Mouse (Mus musculus) heart, adult 2 months (tissue): ENCODE results near the gene Napepld. TPM values are rescaled to one million over a fixed set of nuclear protein-coding genes. Genes with fewer than 3 reads are reported as not detected.
"Not testable (repeated sequence)": the region's sequence is repeated elsewhere in the genome, so short reads cannot be mapped to it uniquely, and the experiment has no call there.

Experiments
- DNase-seq, 2 experiments: peaks; one replicate each; pipeline ENCODE4 v3.0.0; 2021
- H3K27ac ChIP-seq: fragments of 200-600 bp; 2 replicates; pipeline ENCODE4 v1.8.1; 2022
- H3K27me3 ChIP-seq: fragments of 200-500 bp; 2 replicates; pipeline ENCODE4 v1.6.1; 2012; ENCODE audit warnings: mild to moderate bottlenecking, low read length, inconsistent platforms, mixed read lengths; ENCODE audit not compliant: control insufficient read depth, insufficient read depth
- H3K36me3 ChIP-seq: fragments of 200-500 bp; 2 replicates; pipeline ENCODE4 v1.6.1; 2012; ENCODE audit warnings: low read length, inconsistent platforms; ENCODE audit not compliant: control insufficient read depth, insufficient read depth
- H3K4me1 ChIP-seq: fragments of 200-500 bp; 2 replicates; pipeline ENCODE4 v1.6.1; 2011; ENCODE audit warnings: low read length; ENCODE audit not compliant: control insufficient read depth, insufficient read depth
- H3K4me3 ChIP-seq: fragments of 200-600 bp; 2 replicates; pipeline ENCODE4 v1.8.1; 2022
- H3K79me2 ChIP-seq: fragments of 200-500 bp; replicated peaks from 2 replicates; pipeline ENCODE4 v1.6.1; 2012; ENCODE audit warnings: mild to moderate bottlenecking, inconsistent platforms, low read length, moderate library complexity, mixed read lengths; ENCODE audit not compliant: control insufficient read depth, insufficient read depth
- H3K9ac ChIP-seq: fragments of 200-500 bp; 2 replicates; pipeline ENCODE4 v1.6.1; 2012; ENCODE audit warnings: low read depth, mild to moderate bottlenecking, control low read depth, inconsistent platforms, low read length, mixed read lengths
- CTCF ChIP-seq: fragments of 200-600 bp; IDR thresholded peaks from 2 replicates; pipeline ENCODE4 v1.8.1; 2022; ENCODE audit warnings: antibody characterized with exemption, mild to moderate bottlenecking, moderate library complexity
- EP300 ChIP-seq: fragments of 200-500 bp; IDR thresholded peaks from 2 replicates; pipeline ENCODE4 v1.6.1; 2011; ENCODE audit warnings: low read depth, low read length, control low read depth; ENCODE audit not compliant: insufficient read depth
- POLR2A ChIP-seq: fragments of 200-500 bp; IDR thresholded peaks from 2 replicates; pipeline ENCODE4 v1.6.1; 2011; ENCODE audit warnings: mild to moderate bottlenecking, low read depth, low read length, control low read depth; ENCODE audit not compliant: insufficient read depth
- WGBS: fragments of 180-500 bp; shearing (Covaris S2); methylation state at CpG from one replicate; pipeline ENCODE4 v1.1.7; 2018; 5-methylcytosine and 5-hydroxymethylcytosine counted together
- intact Hi-C: fragments of 180-260 bp; cut with DNase I; formaldehyde crosslinking; loops from one replicate; pipeline ENCODE4 v1.15.1; 2025
- polyA plus RNA-seq: library from polyadenylated mRNA; depleted of rRNA; stranded (reverse); fragments of >200 nt; gene quantifications from 2 replicates; pipeline ENCODE4 v1.2.3, GENCODE M21; 2012
- total RNA-seq, 2 experiments: library from RNA; stranded (reverse); gene quantifications; 2 replicates each; pipeline ENCODE4 v1.2.3; 2021

The Napepld gene
- total and polyA plus RNA-seq, 3 experiments: 2.4 to 5.9 (median 5.4) TPM

DNA sequence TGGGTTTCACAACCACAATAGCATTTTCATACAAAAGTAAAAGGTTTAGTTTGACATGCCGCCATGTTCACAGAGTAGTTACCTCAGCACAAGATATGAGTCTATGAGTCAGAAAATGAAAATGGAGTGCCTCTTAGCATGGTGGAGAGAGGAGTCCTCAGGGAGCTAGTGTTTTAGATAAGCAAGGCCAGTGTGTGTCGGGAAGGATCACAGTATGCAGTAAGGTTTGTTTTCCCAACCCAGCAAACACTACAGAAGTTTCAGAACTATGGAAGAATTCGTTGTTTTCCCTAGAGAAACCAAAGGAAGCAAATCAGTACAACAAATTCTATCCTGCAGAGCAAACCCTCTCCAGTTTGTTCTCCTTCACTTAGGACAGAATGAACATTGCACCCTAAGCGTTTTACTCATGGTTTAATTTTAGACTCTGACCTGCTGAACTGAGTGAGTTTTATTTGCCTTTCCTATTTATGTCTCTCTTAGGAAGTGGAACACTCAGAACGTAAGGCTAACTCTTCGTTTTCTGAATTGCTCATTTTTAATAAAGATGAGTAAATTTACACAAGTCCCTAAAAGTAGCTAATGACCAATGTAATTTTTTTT is 1.8 kb upstream of the Napepld start:
- Histone ChIP-seq H3K27me3 (no peaks in the 10 kb centered on the region), H3K36me3 (peaks cover 3% of the 10 kb centered on the region), H3K9ac (no peak overlapping the region), H3K79me2 (no peaks in the 10 kb centered on the region), H3K4me1 (no peaks in the 10 kb centered on the region; the same call in 1 of the 2 replicates), H3K27ac (peak overlapping the region; percentile 98), H3K4me3 (no peak overlapping the region)
- DNase-seq: no peak
- intact Hi-C loops: loop anchor here (5.0 kb wide), 1 partner anchor 56 kb away; the partner anchor contains the start of genes Armc10 and Fbxl13
- no peak for TF ChIP-seq EP300
- TF ChIP-seq CTCF: no peak
- WGBS: 26% methylated on average over 6 of the region's 6 CpGs

DNA sequence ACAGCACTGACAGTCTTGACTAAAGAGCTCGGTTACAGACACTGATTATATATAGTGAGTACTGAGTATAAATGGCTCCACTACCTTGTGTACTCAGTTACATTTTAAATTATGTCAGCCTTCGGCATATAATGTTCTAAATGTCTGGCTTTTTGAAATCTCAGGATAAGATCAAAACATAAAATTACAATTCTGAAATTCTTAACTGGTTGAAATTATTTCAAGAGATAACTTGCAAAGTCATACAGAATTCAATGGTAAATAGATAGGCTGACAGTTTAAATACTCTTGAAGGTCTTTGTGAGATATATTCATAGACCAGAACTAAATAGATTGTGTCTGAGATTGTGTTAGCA is 791 bp upstream of the Napepld start:
- Histone ChIP-seq H3K27ac (peak overlapping the region; percentile 98), H3K4me1 (no peaks in the 10 kb centered on the region; the same call in 1 of the 2 replicates), H3K27me3 (no peaks in the 10 kb centered on the region), H3K36me3 (peaks cover 3% of the 10 kb centered on the region), H3K79me2 (no peaks in the 10 kb centered on the region), H3K9ac (peak overlapping the region; percentile 80), H3K4me3 (peak overlapping the region; percentile 64)
- intact Hi-C loops: loop anchor here (5.0 kb wide), 1 partner anchor 55 kb away; the partner anchor contains the start of genes Armc10 and Fbxl13
- 53% methylated on average over 2 of the region's 2 CpGs for WGBS
- TF ChIP-seq EP300 (no peak), POLR2A (no peak), CTCF (no peak)
- DNase-seq: no peak

DNA sequence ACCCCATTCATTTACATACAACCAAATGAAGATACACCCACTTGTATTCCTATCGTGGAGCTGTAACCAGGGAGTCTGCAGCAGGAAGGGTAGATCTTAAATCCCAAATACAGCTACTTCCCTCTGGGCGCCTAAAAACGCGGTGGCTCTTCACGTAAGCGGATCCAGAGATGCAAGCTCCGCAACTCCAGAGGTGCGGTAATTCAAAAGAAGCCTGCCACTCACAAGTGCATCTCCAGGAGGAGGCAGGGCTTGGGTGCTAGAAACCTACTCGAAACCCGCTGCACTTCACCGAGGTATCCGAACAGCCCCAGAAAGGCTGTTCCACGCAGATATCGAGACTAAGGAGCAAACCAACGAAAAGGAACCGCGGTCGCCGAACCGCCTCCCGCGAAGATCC is 262 bp downstream of the Napepld start:
- Histone ChIP-seq H3K9ac (peak overlapping the region; percentile 15), H3K4me3 (peak overlapping the region; percentile 64), H3K27me3 (no peaks in the 10 kb centered on the region), H3K79me2 (no peaks in the 10 kb centered on the region), H3K27ac (peak overlapping the region; percentile 29; the same call in 1 of the 2 replicates), H3K4me1 (no peaks in the 10 kb centered on the region; the same call in 1 of the 2 replicates), H3K36me3 (peaks cover 3% of the 10 kb centered on the region)
- WGBS: under 1% methylated on average over 22 of the region's 22 CpGs
- DNase-seq: no peak
- TF ChIP-seq EP300 (no peak), POLR2A (no peak), CTCF (no peak)
- intact Hi-C loops: loop anchor here (1.0 to 5.0 kb wide), 2 partner anchors 36 to 54 kb away; partner anchors contain the start of genes Armc10, Fbxl13 and Pmpcb

DNA sequence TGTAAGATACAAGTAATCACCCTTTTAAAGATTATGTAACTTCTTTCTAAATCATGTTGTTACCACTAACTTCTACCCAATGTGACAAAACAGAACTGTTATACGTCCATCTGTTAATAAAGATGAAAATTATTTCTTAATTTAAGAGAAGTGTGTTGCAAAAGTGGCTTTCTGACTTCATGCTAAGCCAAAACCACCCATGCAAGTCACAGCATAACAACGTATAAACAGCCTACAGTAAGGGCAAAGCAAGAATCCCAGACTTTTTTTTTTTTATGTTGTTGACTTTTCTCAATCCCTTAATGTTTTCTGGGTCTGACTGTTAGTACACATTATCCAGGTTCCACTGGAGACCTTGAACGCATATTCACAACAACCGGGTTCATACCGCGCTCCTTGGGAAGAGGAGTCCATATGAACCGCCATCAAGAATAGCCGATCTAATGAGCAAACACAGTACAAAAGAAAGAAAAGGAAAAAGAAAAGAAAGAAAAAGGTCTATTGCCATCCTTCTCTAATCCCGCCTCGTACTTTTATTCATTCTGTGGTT is 849 bp downstream of the Napepld start:
- Histone ChIP-seq H3K4me1 (no peaks in the 10 kb centered on the region; the same call in 1 of the 2 replicates), H3K27me3 (no peaks in the 10 kb centered on the region), H3K79me2 (no peaks in the 10 kb centered on the region), H3K27ac (no peak overlapping the region), H3K4me3 (peak overlapping the region; percentile 64), H3K36me3 (peaks cover 3% of the 10 kb centered on the region), H3K9ac (no peak overlapping the region)
- intact Hi-C loops: loop anchor here (5.0 kb wide), 1 partner anchor 53 kb away; the partner anchor contains the start of genes Armc10 and Fbxl13
- TF ChIP-seq EP300 (no peak), POLR2A (no peak), CTCF (no peak)
- WGBS: 26% methylated on average over 10 of the region's 10 CpGs
- no peak for DNase-seq

DNA sequence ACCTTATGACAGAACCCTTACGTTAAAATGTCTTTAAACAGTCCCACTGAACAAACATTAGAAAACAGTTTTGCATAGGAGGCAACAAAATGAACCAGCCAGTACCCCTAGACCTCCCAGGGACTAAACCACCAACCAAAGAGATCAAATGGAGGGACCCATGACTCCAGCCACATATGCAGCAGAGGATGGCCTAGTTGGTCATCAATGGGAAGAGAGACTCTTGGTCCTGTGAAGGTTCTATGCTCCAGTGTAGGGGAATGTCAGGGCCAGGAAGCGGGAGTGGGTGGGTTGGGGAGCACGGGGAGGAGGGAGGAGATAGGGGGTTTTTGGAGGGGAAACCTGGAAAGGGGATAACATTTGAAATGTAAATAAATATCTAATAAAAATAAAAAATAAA is 1.6 kb downstream of the Napepld start:
- intact Hi-C loops: not testable (repeated sequence)

DNA sequence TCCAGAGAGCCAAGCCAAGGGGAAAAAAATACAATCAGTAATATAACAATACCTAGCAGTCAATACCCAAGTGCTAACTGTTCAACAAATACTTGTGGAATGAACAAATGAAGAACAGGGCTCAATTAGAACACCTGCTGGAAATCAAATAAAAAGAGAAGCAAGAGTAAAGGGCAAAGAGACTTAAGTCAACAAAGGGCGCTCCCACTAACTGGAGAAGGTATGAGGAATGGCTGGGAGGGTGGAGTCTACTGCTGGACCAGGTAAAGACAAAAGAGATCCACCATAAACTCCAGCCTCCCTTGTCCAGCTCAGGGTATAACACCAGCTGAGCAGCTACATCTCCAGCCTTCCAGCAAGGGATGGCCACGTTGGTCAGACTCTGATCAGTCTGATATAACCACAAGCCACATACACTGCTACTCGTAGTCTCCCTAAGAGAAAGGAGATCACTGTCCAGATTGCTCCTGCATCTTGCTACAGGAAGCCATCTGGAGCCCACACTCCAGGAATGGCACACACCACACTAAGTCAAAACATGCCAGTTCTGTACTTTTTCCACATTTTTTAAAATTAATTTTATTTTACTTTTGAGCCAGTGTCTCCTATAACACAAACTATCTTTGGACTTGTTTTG is 6.2 kb downstream of the Napepld start:
- intact Hi-C loops: no loop called here
- Histone ChIP-seq H3K79me2 (no peaks in the 10 kb centered on the region), H3K9ac (no peak overlapping the region), H3K27ac (no peak overlapping the region), H3K4me1 (no peaks in the 10 kb centered on the region), H3K27me3 (no peaks in the 10 kb centered on the region), H3K4me3 (no peak overlapping the region), H3K36me3 (no peaks in the 10 kb centered on the region)
- 78% methylated on average over 3 of the region's 3 CpGs for WGBS
- no peak for TF ChIP-seq POLR2A
- no peak for TF ChIP-seq EP300
- no peak for TF ChIP-seq CTCF
- no peak for DNase-seq

More for the DNA sequence above, 1.6 kb downstream of the Napepld start:
- H3K27me3 ChIP-seq, H3K79me2 ChIP-seq, H3K4me3 ChIP-seq, DNase-seq, H3K9ac ChIP-seq, H3K36me3 ChIP-seq, H3K4me1 ChIP-seq, H3K27ac ChIP-seq: not testable (repeated sequence)
- 91% methylated on average over 3 of the region's 3 CpGs for WGBS
